Mouse (Mus musculus) heart, adult 11 months (tissue): ENCODE results near the gene Tmem200b.

ENCODE experiments used
- DNase-seq: peaks from one replicate; pipeline ENCODE4 v3.0.0; 2022

The Tmem200b gene

DNA sequence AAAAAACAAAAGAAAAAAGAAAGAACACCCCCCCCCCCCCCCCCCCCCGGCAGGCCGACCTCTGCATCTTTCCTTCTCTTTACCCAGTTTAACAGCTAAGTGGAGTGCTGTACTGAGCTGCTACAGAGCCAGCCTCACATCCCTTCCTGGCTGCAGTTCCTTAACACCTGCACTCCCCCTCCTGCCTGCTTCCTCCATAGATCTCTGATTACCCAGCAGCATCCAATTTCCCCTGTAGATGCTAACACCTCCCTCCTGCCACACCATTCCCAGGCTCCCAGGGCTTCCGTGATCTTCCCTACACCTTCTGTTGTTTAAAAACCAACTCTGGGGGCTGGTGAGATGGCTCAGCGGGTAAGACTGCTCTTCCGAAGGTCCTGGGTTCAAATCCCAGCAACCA lies 10.1 kb upstream of the Tmem200b start:
- peak; percentile 83 for DNase-seq

DNA sequence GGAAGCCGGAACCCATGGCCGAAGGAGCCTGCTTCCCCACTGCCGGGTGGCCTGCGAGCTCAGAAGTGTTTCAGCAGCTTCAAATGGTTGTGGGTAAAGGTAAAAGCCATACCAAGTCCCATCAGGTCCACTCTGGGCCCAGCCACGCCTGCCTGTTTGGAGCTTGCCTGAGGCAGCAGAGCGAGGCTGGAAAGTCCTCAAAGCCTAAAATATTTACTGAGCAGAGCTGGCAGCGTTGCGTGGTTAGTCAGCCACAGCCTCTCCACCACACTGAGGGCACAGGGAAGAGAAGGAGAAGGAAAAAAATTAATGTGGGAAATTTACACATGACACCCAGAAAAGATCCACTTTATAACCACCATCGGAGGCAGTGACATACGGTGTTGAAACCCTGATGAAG lies 8.0 kb upstream of the Tmem200b start:
- DNase-seq, result no peak

GRCm38 (mm10) chr4:131914046-131914643 lies 7.4 kb upstream of the Tmem200b start:
- DNase-seq, result no peak

DNA sequence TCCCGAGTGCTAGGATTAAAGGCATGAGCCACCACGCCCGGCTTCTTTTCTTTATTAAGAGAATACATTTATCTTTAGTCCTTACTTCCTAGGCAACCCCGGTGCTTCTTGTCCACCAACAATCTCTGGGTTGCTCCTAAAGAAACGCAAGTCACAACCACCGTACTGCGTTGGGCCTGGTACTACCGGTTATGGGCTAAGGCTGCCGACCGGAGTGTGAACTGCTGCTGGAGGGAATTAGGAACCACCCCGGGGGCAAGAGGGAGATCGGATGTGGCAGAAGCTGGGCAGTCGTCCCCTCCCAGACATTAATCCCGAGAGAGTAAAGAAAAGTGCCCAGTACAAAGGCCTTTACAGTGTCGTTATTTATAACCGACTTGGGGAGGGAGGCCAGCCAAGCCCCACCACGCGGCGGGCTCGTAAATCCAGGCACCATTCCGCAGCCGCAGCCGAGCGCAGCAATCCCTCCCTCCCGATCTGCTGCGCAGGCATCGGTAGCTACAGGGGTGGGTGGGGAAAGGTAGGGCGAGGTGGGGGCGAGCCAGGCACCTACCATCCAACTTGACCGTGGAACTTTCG lies 6.6 kb upstream of the Tmem200b start:
- DNase-seq, result peak; percentile 91

- peak; percentile 91 for DNase-seq
Measured at GRCm38 (mm10) chr4:131915821-131916328, 5.7 kb upstream of the Tmem200b start.

GRCm38 (mm10) chr4:131916425-131916824 lies 5.1 kb upstream of the Tmem200b start:
- peak; percentile 98 for DNase-seq

- peak; percentile 95 for DNase-seq
Measured at GRCm38 (mm10) chr4:131917010-131917555, 4.5 kb upstream of the Tmem200b start.

- DNase-seq, result peak; percentile 91
Measured at GRCm38 (mm10) chr4:131918026-131918533, 3.5 kb upstream of the Tmem200b start.

DNA sequence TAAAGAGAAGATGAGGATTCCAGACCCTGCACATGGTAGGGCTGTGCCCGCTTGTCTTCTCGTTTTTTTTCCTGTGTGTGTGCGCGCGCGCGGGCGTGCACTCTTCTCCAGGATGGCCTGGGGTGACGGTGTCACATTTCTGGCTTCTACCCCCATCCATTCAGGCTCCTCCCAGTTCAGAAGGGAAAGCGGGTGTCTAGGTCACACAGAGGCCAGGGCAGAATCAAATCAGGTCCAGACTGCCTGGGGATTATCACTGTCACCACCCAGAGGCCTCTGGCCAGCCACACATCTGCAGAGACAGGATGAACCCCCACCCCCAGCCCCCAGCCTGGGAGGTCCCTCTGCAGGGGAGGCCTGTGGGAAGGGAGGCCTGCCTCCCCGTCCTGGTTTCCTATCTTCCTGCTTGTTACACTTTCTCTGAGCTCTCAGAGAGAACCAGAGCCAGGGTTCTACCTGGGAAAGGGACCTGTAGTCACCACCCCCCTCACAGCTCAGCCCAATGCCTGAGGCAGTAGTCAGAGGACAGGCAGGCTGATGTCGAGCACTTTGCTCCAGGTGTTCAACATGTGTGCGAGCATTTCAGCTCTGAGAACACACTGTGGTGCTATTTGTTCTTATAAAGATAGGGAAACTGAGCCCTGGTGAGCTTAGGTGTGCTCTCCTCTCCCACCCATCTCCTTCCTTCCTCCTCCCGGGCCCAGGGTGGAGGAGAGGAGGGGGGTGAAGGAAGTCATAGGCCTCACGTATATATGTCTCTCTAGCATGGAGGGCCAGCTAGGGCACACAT lies 2.7 kb upstream of the Tmem200b start:
- peak; percentile 97 for DNase-seq

DNA sequence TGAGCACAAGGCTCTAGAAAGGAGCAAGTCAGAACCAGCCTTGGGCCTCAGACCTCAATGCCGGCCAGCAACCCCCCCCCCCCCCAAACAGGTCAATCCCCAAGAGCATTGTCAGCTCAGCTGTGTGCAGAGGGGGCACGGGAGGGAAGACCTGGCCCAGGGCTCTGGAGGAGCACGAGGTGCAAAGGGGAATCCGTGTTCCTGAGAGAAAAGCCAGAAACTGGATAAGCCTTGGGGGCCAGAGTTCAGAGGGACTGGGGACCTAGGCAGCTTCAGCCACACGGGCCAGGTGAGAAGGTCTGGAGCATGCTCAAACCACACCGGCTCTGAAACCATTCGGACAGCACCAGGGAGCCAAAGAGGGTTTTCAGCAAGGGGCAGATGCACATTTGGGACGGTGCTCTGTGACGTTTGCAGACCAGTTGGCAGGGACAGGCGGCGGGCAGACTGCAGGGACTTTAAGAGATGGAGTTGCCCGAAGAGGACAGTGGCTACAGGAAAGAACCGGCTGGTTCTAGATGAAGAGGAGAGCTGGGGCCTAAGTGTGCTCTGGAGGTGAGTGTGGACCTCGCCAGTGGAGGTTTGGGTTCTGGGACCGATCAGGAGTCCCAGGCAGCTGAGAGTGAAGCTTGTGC lies 1.9 kb upstream of the Tmem200b start:
- peak; percentile 92 for DNase-seq

- DNase-seq, result no peak
Measured at GRCm38 (mm10) chr4:131920141-131920594, 1.4 kb upstream of the Tmem200b start.

DNA sequence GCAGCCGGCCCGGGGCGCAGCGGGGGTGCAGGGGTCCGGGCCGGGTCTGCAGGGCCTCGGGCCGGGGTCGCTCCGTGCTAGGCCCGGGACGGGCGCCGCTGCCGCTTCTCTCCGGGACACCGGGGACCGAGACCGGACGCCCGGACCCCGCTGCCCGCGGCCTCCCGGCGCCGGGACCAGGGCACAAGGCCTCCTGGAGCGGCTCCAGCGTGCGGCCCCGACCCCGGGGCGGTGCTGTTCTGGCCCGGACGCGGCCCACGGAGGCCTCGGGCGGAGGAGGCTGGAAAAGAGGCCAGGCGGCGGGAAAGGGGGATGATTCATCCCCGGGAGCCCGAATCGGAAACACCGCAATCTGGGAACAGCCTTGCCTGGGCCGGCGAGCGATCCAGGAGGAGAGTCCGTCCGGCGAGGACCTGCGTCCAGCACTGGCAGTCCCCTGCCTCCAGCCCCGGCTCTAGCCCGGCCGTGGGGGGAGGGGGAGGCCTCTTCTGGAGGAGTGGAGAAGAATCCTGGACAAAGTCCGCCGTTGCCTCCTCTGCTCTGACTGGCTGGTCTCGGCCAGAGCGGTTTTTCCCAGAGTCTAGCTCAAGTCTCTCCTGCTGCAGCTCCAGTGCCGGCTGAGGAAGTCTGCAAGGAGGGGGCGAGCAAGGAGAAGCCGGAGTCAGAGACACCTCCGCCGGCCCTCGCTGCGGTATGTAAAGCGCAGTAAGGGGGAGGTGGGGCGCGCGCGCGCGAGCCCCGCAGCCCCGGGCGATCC lies 798 bp upstream of the Tmem200b start:
- peak; percentile 98 for DNase-seq

- peak; percentile 92 for DNase-seq
Measured at GRCm38 (mm10) chr4:131922404-131922803, 833 bp downstream of the Tmem200b start.

DNA sequence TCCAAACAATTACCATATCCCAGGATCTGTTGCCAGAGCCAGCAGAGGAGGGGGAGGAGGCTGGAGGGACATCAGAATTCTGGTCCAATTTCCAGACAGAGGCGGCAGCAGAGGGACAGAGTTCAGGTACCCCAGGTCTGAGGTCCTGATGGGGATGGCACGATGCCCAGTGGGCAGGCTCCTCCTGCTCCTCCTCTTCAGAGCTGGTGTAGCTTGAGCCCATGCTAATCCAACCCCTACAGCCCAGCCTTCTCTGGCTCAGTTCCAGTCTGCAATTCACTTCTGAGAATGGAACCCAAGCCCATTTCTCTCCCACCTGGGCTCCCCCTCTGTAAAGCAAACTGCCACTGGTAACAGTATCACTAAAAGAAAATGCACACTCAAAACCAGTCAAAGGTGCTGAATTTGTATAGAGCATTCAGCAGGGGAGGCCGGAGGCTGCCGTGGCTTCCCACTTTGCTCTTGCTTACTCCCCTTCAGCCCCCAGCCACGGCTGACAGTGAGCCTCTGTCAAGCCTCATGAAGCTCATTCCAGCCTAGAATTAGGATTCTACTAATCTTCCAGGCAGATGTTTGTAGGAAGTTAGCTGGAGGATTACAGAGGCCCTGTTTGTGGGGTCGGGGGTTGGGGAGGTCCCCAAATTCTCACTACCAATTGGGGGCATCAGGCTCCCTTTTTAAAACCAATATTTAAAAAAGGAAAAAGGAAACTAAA lies 2.7 kb downstream of the Tmem200b start:
- peak; percentile 93 for DNase-seq

DNA sequence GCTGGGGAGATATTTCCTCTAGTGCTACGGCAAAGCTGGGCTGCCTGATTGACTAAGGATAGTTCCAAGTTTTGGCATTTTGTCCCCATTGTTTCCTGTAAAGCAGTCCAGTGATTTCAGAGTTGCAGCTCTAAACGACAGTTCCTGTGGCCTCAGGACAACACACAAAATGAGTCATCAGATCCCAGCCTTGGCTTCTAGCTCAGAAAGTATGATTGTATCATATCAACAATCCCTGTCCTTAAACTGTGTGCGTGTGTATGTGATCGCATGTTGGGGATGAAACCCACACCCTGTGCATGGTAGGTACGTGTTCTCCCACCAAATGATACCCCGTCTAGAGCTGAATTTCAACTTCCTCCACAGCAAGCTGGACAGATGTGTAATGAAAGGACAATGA lies 7.6 kb downstream of the Tmem200b start:
- DNase-seq, result no peak

GRCm38 (mm10) chr4:131939459-131939858 lies 17.9 kb downstream of the Tmem200b start:
- DNase-seq, result peak; percentile 86

DNA sequence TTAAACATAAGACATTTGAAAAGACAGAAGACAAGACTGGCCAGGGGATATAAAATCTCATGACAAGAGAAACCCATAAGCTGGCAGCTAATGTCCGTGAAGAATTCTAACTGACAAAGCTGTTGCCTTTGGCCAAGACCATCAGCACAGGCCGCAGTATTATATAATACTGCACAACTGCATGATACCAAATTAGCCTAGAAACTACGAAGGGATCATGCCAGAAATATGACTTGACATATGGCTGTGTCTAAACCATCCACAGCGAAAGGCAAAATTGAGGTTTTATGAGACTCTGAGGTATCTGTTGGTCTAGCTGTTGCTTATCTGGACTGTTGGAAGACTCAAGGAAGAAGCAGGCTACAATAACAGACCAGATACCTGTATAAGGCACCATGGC lies 19.3 kb downstream of the Tmem200b start:
- DNase-seq, result no peak

DNA sequence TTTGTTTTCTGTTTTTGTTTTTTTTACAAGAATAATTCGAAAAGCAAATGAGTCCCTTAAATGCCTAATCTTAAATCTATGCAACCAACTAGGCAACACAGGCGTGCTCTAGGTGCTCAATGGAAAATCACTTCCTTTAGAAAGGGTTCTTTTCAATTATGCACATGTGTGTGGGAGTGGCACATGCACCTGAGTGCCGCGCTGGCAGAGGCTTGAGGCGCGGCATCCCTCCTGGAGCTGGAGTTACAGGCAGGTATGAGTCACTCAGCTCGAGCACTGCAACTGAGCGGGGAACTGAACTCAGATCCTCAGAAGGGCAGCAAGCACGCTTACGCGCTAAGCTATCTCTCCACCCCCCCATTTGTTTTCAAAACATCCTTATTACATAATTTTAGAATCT lies 26.3 kb downstream of the Tmem200b start:
- DNase-seq, result no peak

GRCm38 (mm10) chr4:131949903-131950302 lies 28.3 kb downstream of the Tmem200b start:
- no peak for DNase-seq

- DNase-seq, result no peak
Measured at GRCm38 (mm10) chr4:131950657-131951056, 29.1 kb downstream of the Tmem200b start.

- DNase-seq, result no peak
Measured at GRCm38 (mm10) chr4:131957161-131957560, 35.6 kb downstream of the Tmem200b start.
